Mouse (Mus musculus) gastrocnemius, adult 2 months (tissue): Measurements from ENCODE around the gene Creld2. TPM values are rescaled to one million over a fixed set of nuclear protein-coding genes. Genes with fewer than 3 reads are reported as not detected.
A peak's percentile ranks its signal among the peaks of the same experiment; 100 is the strongest.

Experiments used
- DNase-seq: peaks from one replicate; pipeline ENCODE4 v3.0.0; 2022
- H3K27ac ChIP-seq: fragments of 200-600 bp; 2 replicates; pipeline ENCODE4 v1.8.1; 2022; ENCODE audit warnings: mild to moderate bottlenecking
- H3K4me3 ChIP-seq: fragments of 200-600 bp; 2 replicates; pipeline ENCODE4 v1.8.1; 2022; ENCODE audit warnings: mild to moderate bottlenecking, moderate library complexity
- CTCF ChIP-seq: fragments of 200-600 bp; IDR thresholded peaks from 2 replicates; pipeline ENCODE4 v1.8.1; 2022; ENCODE audit warnings: antibody characterized with exemption, mild to moderate bottlenecking, moderate library complexity
- intact Hi-C: fragments of 180-260 bp; cut with DNase I; formaldehyde crosslinking; loops from one replicate; pipeline ENCODE4 v1.15.1; 2025
- total RNA-seq, 2 experiments: library from RNA; stranded (reverse); gene quantifications; 2 replicates each; pipeline ENCODE4 v1.2.3; 2021

The Creld2 gene
- total RNA-seq, 2 experiments from 2014 or later, result 8.1 to 11.6 TPM

DNA sequence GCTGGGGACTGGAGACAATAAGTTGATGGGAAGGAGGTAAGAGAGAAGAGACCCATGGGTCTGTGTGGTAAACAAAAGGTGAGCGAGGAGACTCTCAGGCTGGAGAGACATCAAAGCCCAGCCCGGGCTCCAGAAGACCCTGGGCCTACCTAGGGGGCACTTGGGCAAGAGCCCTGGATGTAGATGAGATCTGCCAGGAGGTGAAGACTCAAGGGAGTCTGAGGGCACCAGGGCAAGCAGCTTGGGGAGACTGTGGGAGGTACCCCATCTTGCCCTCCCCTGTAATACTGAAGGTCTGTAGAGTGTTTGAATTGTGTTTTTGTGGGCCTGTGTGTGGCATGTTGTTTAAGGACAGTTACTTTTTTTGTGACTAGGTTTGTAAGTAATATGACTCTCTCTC, 39.3 kb downstream of the Creld2 start:
- H3K27ac ChIP-seq, result peak overlapping the region; percentile 84
- TF ChIP-seq CTCF, result no peak
- peak; percentile 17 for DNase-seq
- intact Hi-C loops, result no loop called here
- H3K4me3 ChIP-seq, result no peak overlapping the region

DNA sequence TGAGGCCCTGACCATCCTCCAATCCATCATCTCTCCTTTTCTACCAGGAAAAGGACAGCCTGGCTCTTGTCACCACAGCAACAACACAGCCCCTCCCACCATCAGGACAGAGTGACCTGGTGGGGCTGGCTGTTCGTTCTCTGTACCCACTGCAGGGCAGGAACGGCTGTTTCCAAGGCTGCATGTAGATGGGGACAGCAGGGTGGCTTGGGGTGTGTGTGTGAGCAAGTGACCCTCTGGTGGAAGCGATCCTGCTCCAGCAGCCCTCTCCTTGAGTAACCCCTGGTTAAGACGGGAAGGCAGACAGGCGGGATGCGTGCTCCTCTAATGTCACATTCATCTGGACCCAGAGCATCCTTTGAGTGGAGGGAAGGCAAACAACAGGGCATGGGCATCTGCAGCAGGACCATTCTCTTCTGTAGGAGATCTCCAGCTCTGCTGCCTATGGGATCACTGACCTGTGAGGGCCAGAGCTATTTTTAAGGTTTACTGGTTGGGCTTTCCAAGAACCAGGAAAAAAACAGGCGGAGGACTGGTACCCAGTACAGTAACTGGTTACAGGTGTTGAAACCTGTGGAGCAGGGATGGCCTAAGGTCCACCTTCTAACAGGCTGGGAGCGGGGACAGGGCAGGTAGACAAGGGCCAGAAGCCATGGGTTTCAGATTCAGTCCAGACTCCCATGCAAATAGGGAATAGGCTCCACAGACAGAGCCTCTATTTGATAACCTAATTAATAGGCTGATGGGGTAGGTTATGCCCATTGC, 39.9 kb downstream of the Creld2 start:
- no peak overlapping the region for H3K4me3 ChIP-seq
- peak; percentile 26 for DNase-seq
- intact Hi-C loops, result no loop called here
- peak overlapping the region; percentile 64 for H3K27ac ChIP-seq
- TF ChIP-seq CTCF, result no peak

DNA sequence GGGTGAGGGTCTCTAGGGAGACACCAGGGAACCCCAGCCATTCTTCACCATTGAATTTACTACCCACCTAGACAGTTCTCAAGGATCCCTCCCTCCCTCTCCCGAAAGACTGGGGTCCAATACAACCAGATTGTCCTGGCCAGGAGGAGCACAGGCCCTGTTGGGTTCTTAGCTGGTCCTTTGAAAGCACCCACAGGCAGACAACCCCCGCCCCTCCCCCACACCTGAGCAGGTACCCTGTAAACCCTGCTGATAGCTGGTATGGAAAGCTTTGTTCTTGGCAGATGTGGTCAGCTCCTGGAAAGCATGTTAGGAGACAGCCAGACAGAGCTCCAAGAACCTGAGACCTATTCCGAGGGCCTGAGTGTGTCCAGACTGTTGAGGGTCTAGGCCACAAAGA, 41.3 kb downstream of the Creld2 start:
- intact Hi-C loops, result no loop called here
- no peak for TF ChIP-seq CTCF
- Histone ChIP-seq H3K4me3 (no peak overlapping the region), H3K27ac (peak overlapping the region; percentile 100)
- DNase-seq, result no peak

DNA sequence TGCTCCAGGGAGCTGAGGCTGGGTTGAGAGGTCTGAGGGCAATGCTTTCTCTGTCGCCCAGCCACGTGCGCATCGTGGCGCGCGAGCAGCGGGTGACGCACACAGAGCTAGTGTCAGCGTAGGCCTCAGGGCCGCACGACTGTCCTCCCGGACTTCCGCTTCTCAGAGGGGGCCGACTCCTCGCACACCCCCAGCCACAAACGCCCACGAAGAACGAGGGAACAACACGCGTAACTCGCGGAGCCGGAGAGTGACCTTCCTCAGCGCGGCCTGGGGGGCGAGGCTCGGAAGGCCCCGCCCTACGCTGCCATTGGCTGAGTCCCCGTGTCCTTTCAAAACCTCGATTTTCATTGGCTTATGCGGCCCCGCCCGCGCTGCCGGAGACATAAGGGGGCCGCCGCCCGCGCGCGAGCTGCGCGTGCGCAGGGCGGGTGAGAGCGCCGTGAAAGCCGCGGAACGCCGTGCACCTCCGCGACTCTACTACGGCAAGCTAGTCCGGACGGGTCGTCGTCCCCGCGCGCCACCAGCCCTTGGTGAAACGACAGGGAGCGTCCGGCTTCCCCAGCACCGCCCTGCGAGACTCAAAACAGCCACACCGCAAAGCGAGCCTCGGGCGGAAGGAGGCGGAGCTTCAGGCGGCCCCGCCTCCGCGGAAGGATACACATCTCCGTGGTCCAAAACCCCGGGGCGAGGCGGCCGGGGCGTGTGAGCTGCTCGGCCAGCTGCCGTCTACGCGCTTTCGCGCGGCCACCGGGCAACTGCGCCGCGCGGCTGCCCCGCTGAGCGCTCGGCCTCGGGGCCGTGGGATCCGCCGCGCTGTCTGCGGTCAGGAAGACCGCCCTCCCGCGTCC, 42.6 kb downstream of the Creld2 start, which contains the start of gene Pim3:
Gene Pim3 (plus strand): TSS at position 415 of the 851 bp plus-strand sequence.
- Histone ChIP-seq H3K4me3 (peak within 1 kb of the TSS; percentile 82), H3K27ac (peak within 1 kb of the TSS; percentile 100)
- intact Hi-C loops, result no loop called here
- peak; percentile 98 for DNase-seq
- no peak for TF ChIP-seq CTCF

DNA sequence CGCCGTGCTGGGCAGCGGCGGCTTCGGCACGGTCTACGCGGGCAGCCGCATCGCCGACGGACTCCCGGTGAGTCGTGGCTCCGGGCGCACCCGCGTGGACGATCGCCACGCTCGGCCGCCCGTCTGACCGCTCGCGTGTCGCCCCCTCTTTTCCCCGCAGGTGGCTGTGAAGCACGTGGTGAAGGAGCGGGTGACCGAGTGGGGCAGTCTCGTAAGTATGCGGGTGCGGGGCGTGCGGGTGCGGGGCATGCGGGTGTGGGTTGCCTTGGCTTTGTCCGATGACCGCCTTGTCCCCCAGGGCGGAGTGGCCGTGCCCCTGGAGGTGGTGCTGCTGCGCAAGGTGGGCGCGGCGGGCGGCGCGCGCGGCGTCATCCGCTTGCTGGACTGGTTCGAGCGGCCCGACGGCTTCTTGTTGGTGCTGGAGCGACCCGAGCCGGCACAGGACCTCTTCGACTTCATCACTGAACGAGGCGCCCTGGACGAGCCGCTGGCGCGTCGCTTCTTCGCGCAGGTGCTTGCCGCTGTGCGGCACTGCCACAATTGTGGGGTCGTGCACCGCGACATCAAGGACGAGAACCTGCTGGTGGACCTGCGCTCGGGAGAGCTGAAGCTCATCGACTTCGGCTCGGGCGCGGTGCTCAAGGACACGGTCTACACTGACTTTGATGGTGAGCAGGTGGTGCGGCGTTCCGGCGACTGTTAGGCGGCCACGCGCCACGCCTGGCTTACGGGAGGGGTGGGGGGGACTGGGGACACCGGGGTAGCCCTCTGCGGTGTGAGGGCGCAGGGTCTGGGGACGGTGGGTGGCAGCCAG, 43.6 kb downstream of the Creld2 start:
- no peak for TF ChIP-seq CTCF
- intact Hi-C loops, result no loop called here
- Histone ChIP-seq H3K27ac (peak overlapping the region; percentile 100), H3K4me3 (peak overlapping the region; percentile 82)
- DNase-seq, result peak; percentile 73

DNA sequence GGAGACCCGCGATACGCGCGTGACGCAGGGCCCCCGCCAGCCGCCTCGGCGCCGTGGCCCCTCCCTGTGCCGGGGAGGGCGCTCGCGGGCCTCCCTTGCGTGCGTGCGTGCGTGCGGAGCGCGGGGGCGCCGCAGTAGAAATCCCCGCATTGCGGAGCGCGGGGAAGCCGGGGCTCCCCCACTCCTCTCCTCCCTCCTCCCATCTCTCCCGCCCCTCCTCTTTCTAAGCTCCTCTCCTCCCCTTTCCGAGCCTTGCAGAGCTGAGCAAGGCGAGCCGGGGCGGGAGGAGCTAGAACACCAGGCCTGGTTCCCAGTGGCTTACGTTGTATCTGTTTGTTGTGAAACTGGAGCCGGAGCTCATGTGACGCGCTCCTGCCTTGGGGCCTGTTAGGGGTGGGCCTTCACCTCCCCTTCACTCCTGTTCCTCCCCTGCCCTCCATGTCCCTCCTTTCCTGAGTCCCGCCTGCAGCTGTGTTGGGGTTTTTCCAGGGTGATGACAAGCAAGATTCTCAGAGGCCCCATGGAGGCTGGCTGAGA, 44.3 kb downstream of the Creld2 start:
- DNase-seq, result peak; percentile 95
- intact Hi-C loops, result loop anchor here (1.0 kb wide), 1 partner anchor 24 kb away; no protein-coding TSS in a partner anchor
- Histone ChIP-seq H3K4me3 (peak overlapping the region; percentile 82), H3K27ac (peak overlapping the region; percentile 100)
- no peak for TF ChIP-seq CTCF

DNA sequence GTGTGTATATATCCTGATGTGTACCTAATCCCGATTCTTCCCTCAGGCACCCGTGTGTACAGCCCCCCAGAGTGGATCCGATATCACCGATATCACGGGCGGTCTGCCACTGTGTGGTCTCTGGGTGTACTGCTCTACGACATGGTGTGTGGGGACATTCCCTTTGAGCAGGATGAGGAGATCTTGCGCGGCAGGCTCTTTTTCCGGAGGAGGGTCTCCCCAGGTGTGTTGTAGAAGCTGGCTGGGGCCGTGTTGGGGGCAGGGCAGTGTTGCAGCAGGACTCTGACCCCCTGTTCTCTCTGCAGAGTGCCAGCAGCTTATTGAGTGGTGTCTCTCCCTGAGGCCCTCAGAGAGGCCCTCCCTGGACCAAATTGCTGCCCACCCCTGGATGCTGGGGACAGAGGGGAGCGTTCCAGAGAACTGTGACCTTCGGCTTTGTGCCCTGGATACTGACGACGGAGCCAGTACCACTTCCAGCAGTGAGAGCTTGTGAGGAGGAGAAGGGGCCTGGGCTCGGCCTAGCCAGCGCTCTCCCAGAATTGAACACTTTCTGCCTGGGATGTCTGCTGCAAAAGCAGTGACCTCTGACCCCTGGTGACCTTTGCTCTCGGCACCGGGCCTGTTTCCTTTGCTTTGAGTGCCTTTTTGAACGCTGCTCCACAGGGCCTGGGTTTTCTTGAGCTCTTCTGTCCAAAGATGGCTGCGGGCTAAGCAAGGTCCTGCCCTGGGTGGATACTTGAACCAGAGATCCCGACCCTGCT, 45.0 kb downstream of the Creld2 start:
- intact Hi-C loops, result loop anchor here (1.0 kb wide), 1 partner anchor 25 kb away; no protein-coding TSS in a partner anchor
- DNase-seq, result peak; percentile 55

DNA sequence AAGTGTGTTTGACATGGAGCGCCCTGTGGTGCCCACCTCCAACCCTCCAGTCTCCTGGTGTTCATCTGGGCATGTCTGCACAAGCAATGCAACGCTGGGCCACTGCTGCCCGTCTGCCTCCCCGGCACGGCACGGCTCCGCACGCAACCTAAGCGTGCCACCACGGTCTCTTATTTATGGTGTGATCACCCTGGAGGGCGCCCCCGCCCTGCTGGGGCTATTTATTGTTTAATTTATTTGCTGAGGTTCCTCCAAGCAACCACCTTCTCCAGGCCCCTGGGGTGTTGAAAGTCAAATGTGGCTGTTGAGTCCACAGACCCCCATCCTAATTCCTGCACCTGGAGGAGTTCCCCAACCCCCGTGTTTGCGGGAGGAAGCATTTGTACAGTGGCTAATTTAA, 45.6 kb downstream of the Creld2 start:
- no peak for DNase-seq
- peak overlapping the region; percentile 100 for H3K27ac ChIP-seq
- intact Hi-C loops, result no loop called here
- H3K4me3 ChIP-seq, result peak overlapping the region; percentile 82
- no peak for TF ChIP-seq CTCF

More for the DNA sequence above, 45.0 kb downstream of the Creld2 start:
- peak overlapping the region; percentile 82 for H3K4me3 ChIP-seq
- peak; percentile 27; the same call in 1 of the 2 replicates for TF ChIP-seq CTCF
- H3K27ac ChIP-seq, result peak overlapping the region; percentile 100

DNA sequence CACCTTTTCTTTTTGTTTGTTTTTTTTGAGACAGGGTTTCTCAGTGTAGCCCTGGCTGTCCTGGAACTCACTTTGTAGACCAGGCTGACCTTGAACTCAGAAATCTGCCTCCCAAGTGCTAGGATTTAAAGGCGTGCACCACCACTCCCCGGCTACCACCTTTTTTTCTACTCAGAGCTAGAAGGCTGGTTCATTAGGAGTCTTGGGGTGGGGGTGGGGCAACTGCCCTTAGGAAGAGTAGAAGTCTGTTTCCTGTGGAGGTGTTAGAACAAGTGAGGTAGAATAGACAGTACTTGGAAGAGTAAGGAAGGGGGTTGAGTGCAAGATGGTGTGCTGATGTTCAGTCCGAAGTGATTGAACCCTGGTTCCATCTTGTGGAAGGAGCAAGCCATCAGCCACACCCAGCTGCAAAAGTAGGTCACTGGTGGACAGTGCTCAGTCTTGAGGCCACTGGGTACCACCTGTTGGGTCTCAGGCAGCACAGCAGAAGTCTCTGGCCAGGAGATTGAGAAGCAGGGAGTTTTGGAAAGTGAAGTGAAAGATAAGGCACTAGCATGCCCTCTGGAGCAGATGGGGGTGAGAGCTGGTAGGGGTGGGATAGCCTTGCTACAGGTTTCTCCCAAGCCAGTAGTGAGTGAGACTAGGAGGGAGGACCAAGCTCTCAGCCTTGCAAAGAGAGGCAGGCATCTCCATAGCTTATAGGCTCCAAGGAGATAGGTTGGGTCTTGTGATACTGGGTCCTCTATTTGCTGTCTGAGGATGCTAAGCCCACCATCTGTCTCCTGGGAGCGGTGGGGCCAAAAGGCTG, 46.6 kb downstream of the Creld2 start:
- peak overlapping the region; percentile 82 for H3K4me3 ChIP-seq
- TF ChIP-seq CTCF, result no peak
- H3K27ac ChIP-seq, result peak overlapping the region; percentile 100
- DNase-seq, result no peak
- intact Hi-C loops, result no loop called here

DNA sequence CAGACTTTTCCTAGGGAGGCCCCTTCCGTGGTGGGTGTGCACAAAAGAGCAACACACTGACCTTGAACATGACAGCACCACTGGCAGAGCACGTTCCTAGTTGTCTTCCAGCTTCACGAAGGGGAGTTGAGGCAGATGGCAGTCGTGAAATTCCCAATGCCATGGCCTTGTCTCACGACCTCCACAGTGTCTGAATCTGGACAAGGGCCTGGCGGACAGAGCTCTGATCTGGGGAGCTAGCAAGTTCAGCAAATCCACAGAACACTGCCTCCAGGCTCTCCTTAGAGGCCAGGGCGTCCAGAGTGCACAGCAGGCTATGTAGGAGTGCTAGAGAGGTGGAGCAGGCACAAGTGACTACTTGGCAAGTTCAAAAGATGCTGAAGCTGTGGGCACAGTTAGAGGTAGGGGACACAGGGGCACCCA, 47.5 kb downstream of the Creld2 start:
- DNase-seq, result no peak
- TF ChIP-seq CTCF, result no peak
- peak overlapping the region; percentile 82 for H3K4me3 ChIP-seq
- H3K27ac ChIP-seq, result peak overlapping the region; percentile 100
- intact Hi-C loops, result no loop called here
